Mouse (Mus musculus): ENCODE measurements around the gene Mgat4b.

The Mgat4b gene

GRCm38 (mm10) chr11:50225611-50226378, 15.1 kb downstream of the Mgat4b start:
- DNase-seq (ENCODE audit: low read depth, low spot score), result no peak

GRCm38 (mm10) chr11:50226406-50226805, 15.7 kb downstream of the Mgat4b start:
- DNase-seq (ENCODE audit: low read depth, low spot score), result no peak

GRCm38 (mm10) chr11:50227226-50227625, 16.5 kb downstream of the Mgat4b start:
- DNase-seq (ENCODE audit: low read depth, low spot score), result no peak

- no peak for DNase-seq (ENCODE audit: low read depth, low spot score)
These were observed 17.0 kb downstream of the Mgat4b start for GRCm38 (mm10) chr11:50227736-50228135.

GRCm38 (mm10) chr11:50228772-50229171, 18.1 kb downstream of the Mgat4b start:
- no peak for DNase-seq (ENCODE audit: low read depth, low spot score)

- DNase-seq (ENCODE audit: low read depth, low spot score), result no peak
These were observed 18.7 kb downstream of the Mgat4b start for GRCm38 (mm10) chr11:50229252-50229910.

- DNase-seq (ENCODE audit: low read depth, low spot score), result no peak
These were observed 20.0 kb downstream of the Mgat4b start for GRCm38 (mm10) chr11:50230481-50231304.

GRCm38 (mm10) chr11:50231411-50231810, 20.7 kb downstream of the Mgat4b start:
- DNase-seq (ENCODE audit: low read depth, low spot score), result no peak

- no peak for DNase-seq (ENCODE audit: low read depth, low spot score)
These were observed 22.3 kb downstream of the Mgat4b start for GRCm38 (mm10) chr11:50233022-50233421.

GRCm38 (mm10) chr11:50233993-50234392, 23.3 kb downstream of the Mgat4b start:
- no peak for DNase-seq (ENCODE audit: low read depth, low spot score)

GRCm38 (mm10) chr11:50234606-50235005, 23.9 kb downstream of the Mgat4b start:
- no peak for DNase-seq (ENCODE audit: low read depth, low spot score)

GRCm38 (mm10) chr11:50236540-50236936, 25.8 kb downstream of the Mgat4b start:
- peak; percentile 79 for DNase-seq (ENCODE audit: low read depth, low spot score)

- DNase-seq (ENCODE audit: low read depth, low spot score), result no peak
These were observed 26.5 kb downstream of the Mgat4b start for GRCm38 (mm10) chr11:50236937-50237835.

- no peak for DNase-seq (ENCODE audit: low read depth, low spot score)
These were observed 27.6 kb downstream of the Mgat4b start, which contains the start of gene Ltc4s for GRCm38 (mm10) chr11:50238324-50238723. Gene Ltc4s, minus strand, starts transcription at chr11:50238616.

GRCm38 (mm10) chr11:50238821-50239791, 28.4 kb downstream of the Mgat4b start:
- no peak for DNase-seq (ENCODE audit: low read depth, low spot score)

GRCm38 (mm10) chr11:50240235-50240911, 29.7 kb downstream of the Mgat4b start:
- no peak for DNase-seq (ENCODE audit: low read depth, low spot score)

GRCm38 (mm10) chr11:50243926-50244325, 33.2 kb downstream of the Mgat4b start:
- no peak for DNase-seq (ENCODE audit: low read depth, low spot score)

GRCm38 (mm10) chr11:50245269-50245668, 34.6 kb downstream of the Mgat4b start:
- DNase-seq (ENCODE audit: low read depth, low spot score), result no peak

- no peak for DNase-seq (ENCODE audit: low read depth, low spot score)
These were observed 37.9 kb downstream of the Mgat4b start for GRCm38 (mm10) chr11:50248473-50249171.
